Mouse (Mus musculus) layer of hippocampus, adult 8-10 months (tissue): Measurements from ENCODE around the gene Tnc. TPM values are rescaled to one million over a fixed set of nuclear protein-coding genes. Genes with fewer than 3 reads are reported as not detected.

Experiments used
- DNase-seq, 2 experiments: peaks; one replicate each; pipeline ENCODE4 v3.0.0; 2022; ENCODE audit warnings: low spot score in 2 of 2
- total RNA-seq, 4 experiments: library from RNA; stranded (reverse); gene quantifications; 2 replicates each; pipeline ENCODE4 v1.2.4; 2022

The Tnc gene
- total RNA-seq, 4 experiments from 2014 or later: 2.1 to 4.3 (median 2.7) TPM

GRCm38 (mm10) chr4:64025591-64025990 lies 21.2 kb downstream of the Tnc start:
- no peak for DNase-seq

- DNase-seq: no peak
Measured at GRCm38 (mm10) chr4:64024041-64024779, 22.6 kb downstream of the Tnc start.

- no peak for DNase-seq
Measured at GRCm38 (mm10) chr4:64020930-64021589, 25.8 kb downstream of the Tnc start.

GRCm38 (mm10) chr4:64020151-64020550 lies 26.7 kb downstream of the Tnc start:
- no peak for DNase-seq

- DNase-seq: no peak
Measured at GRCm38 (mm10) chr4:64011308-64011707, 35.5 kb downstream of the Tnc start.

GRCm38 (mm10) chr4:64009936-64010335 lies 36.9 kb downstream of the Tnc start:
- DNase-seq: no peak

- DNase-seq: no peak
Measured at GRCm38 (mm10) chr4:64005198-64005597, 41.6 kb downstream of the Tnc start.

- DNase-seq: no peak
Measured at GRCm38 (mm10) chr4:64003677-64004076, 43.1 kb downstream of the Tnc start.

GRCm38 (mm10) chr4:64002168-64002567 lies 44.6 kb downstream of the Tnc start:
- DNase-seq: no peak

GRCm38 (mm10) chr4:64000788-64001187 lies 46.0 kb downstream of the Tnc start:
- DNase-seq: no peak

GRCm38 (mm10) chr4:64000293-64000692 lies 46.5 kb downstream of the Tnc start:
- DNase-seq: no peak

GRCm38 (mm10) chr4:63993462-63994113 lies 53.2 kb downstream of the Tnc start:
- no peak for DNase-seq

GRCm38 (mm10) chr4:63990216-63990615 lies 56.6 kb downstream of the Tnc start:
- DNase-seq: no peak

GRCm38 (mm10) chr4:63988090-63988489 lies 58.7 kb downstream of the Tnc start:
- no peak for DNase-seq

GRCm38 (mm10) chr4:63986576-63986975 lies 60.2 kb downstream of the Tnc start:
- no peak for DNase-seq

GRCm38 (mm10) chr4:63983098-63983445 lies 63.7 kb downstream of the Tnc start:
- DNase-seq: no peak

- DNase-seq: no peak
Measured at GRCm38 (mm10) chr4:63982425-63983097, 64.3 kb downstream of the Tnc start.

- DNase-seq: no peak
Measured at GRCm38 (mm10) chr4:63980211-63980794, 66.5 kb downstream of the Tnc start.

GRCm38 (mm10) chr4:63979635-63980034 lies 67.2 kb downstream of the Tnc start:
- no peak for DNase-seq

GRCm38 (mm10) chr4:63972536-63972935 lies 74.3 kb downstream of the Tnc start:
- no peak for DNase-seq

- DNase-seq: no peak
Measured at GRCm38 (mm10) chr4:63971762-63972161, 75.1 kb downstream of the Tnc start.

- no peak for DNase-seq
Measured at GRCm38 (mm10) chr4:63970925-63971324, 75.9 kb downstream of the Tnc start.
